Mouse (Mus musculus) heart, embryonic 14.5 days (tissue): Measurements from ENCODE around the gene Wdr5b. TPM values are rescaled to one million over a fixed set of nuclear protein-coding genes. Genes with fewer than 3 reads are reported as not detected.
"Not testable (repeated sequence)": the region's sequence is repeated elsewhere in the genome, so short reads cannot be mapped to it uniquely, and the experiment has no call there.

Source experiments
- ATAC-seq: fragments of 200-750 bp; cut with Nextera tagmentation; 2 replicates; pipeline ENCODE4 v1.8.0; 2017; ENCODE audit warnings: low read depth, moderate TSS enrichment; ENCODE audit not compliant: insufficient number of reproducible peaks, insufficient read depth, low FRiP score
- H3K27ac ChIP-seq, 2 experiments: fragments of 200-500 bp in 1 of 2; fragments of 300-500 bp in 1 of 2; sonication (generic) in 1 of 2; replicated peaks in 1 of 2; 2 replicates each; pipeline ENCODE4 v1.5.1; 2012 to 2014; ENCODE audit warnings: low read depth in 2 of 2, low read length in 2 of 2, control low read depth in 1 of 2, mild to moderate bottlenecking in 1 of 2, mixed read lengths in 1 of 2; ENCODE audit not compliant: control insufficient read depth in 1 of 2, insufficient read depth in 1 of 2
- H3K27me3 ChIP-seq: fragments of 300-500 bp; sonication (generic); 2 replicates; pipeline ENCODE4 v1.6.1; 2014; ENCODE audit warnings: mild to moderate bottlenecking, low read length, control low read depth; ENCODE audit not compliant: control insufficient read depth, insufficient read depth
- H3K36me3 ChIP-seq: fragments of 300-500 bp; sonication (generic); 2 replicates; pipeline ENCODE4 v1.6.1; 2014; ENCODE audit warnings: mild to moderate bottlenecking, control low read depth, low read length, mixed read lengths; ENCODE audit not compliant: control insufficient read depth, insufficient read depth
- H3K4me1 ChIP-seq, 2 experiments: fragments of 200-500 bp in 1 of 2; fragments of 300-500 bp in 1 of 2; sonication (generic) in 1 of 2; 2 replicates each; pipeline ENCODE4 v1.6.1; 2012 to 2014; ENCODE audit warnings: low read length in 2 of 2, control low read depth in 1 of 2, mixed read lengths in 1 of 2; ENCODE audit not compliant: control insufficient read depth in 2 of 2, insufficient read depth in 2 of 2
- H3K4me2 ChIP-seq: fragments of 300-500 bp; sonication (generic); 2 replicates; pipeline ENCODE4 v1.6.1; 2014; ENCODE audit warnings: mild to moderate bottlenecking, low read length
- H3K4me3 ChIP-seq, 2 experiments: fragments of 200-500 bp in 1 of 2; fragments of 300-500 bp in 1 of 2; sonication (generic) in 1 of 2; 2 replicates each; pipeline ENCODE4 v1.5.1; 2012 to 2014; ENCODE audit warnings: low read length in 2 of 2, mild to moderate bottlenecking in 2 of 2, control low read depth in 1 of 2, low read depth in 1 of 2, moderate library complexity in 1 of 2; ENCODE audit not compliant: control insufficient read depth in 1 of 2, insufficient read depth in 1 of 2
- H3K9ac ChIP-seq: fragments of 300-500 bp; sonication (generic); 2 replicates; pipeline ENCODE4 v1.6.1; 2014; ENCODE audit warnings: mild to moderate bottlenecking, low read length
- H3K9me3 ChIP-seq: fragments of 300-500 bp; sonication (generic); 2 replicates; pipeline ENCODE4 v1.6.1; 2016; ENCODE audit warnings: low read length, control low read depth; ENCODE audit not compliant: control insufficient read depth
- WGBS: fragments of 180-500 bp; shearing (Covaris S2); extraction: QIAGEN DNeasy Blood & Tissue Kit; methylation state at CpG from one replicate; pipeline ENCODE4 v1.1.7; 2014; 5-methylcytosine and 5-hydroxymethylcytosine counted together
- polyA plus RNA-seq: library from polyadenylated mRNA; unstranded; fragments of >200 nt; fragmentation: Nextera tagmentation; extraction: Ambion mirVana; gene quantifications from 2 replicates; pipeline ENCODE4 v1.2.1, GENCODE M21; 2014

Wdr5b gene
- 7.8 and 7.9 TPM in 2 replicates for polyA plus RNA-seq

DNA sequence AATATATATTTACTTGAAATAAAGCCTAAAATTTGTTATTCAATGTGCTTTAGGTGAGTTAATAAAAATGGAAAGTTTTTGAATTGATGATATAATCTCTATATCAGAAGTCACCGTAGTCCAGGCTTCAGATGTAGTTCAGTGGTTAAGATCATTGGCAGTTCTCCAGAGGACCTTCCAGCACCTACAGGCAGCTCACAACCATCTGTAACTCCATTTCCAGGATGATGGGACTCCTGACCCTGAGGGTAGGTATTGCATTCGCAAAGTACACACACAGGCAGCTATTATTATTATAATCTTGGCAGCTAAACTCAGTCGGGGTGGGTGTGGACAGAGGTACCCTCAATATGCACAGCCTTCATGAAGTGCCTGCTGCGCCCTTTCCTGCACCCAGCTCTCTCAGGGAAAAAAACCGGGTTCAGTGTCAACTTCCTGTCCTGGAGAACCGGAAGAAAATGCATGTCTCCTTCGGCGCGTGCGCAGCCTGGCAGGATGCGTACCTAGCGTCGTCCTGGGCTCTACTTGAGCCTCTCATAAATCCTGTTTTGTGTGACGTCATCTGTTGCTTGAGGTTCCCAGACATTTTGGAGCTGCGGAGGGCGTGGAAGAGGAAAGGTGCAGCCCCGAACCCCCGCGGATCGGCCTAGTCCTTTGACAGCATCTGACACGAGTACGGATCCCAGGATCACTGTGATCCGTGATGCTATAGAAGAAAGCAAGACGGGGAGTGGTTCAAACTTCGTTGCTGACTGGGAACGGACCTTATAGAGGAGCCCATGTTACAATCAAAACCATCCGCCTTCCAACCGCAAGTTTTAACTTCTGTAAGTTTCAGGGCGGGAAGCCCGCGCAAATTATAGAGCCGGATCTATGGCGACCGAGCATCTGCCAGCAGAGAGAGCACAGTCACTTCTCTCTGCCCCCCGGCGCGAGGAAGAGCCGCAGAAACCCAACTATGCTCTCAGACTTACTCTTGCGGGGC lies at the start of gene Wdr5b:
Gene Wdr5b (plus strand): TSS at position 551 of the 985 bp plus-strand sequence.
- Histone ChIP-seq H3K4me2 (peak within 1 kb of the TSS; percentile 69), H3K9ac (peak within 1 kb of the TSS; percentile 88), H3K9me3 (no peaks in the 10 kb centered on the region), H3K4me3 (peak within 1 kb of the TSS; percentile 67 to 72), H3K36me3 (peaks cover 49% of the 10 kb centered on the region), H3K4me1 (peaks cover 9 to 28% of the 10 kb centered on the region in 2 experiments), H3K27me3 (no peaks in the 10 kb centered on the region), H3K27ac (peak within 1 kb of the TSS; percentile 78 to 90)
- peak; percentile 91 for ATAC-seq
- 2% methylated on average over 39 of the region's 39 CpGs for WGBS

DNA sequence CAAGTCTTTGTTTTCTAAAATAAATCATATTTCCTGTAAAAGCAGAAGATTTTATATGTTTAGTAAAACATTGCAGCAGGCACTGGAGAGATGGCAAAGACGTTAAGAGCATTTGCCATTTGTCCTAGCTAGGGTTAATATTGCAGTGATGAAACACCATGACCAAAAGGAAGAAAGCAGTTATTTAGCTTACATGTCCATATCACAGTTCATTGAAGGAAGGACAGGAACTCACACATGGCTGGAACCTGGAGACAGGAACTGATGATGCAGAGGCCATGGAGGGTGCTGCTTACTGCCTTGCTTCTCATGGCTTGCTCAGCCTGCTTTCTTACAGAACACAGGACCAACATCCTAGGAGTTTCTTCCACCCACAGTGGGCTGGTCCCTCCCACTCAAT lies 48.6 kb upstream of the Wdr5b start:
- no peak overlapping the region for H3K4me3 ChIP-seq
- ATAC-seq = no peak
- H3K27ac ChIP-seq = no peak overlapping the region
- H3K36me3 ChIP-seq = no peaks in the 10 kb centered on the region
- H3K9me3 ChIP-seq = no peaks in the 10 kb centered on the region
- no peaks in the 10 kb centered on the region for H3K27me3 ChIP-seq
- H3K4me1 ChIP-seq = peaks cover 0 to 4% of the 10 kb centered on the region in 2 experiments; a peak in 1 of 4 replicates
- no peak overlapping the region for H3K4me2 ChIP-seq
- WGBS = 85% methylated on average over 1 of the region's 1 CpGs
- H3K9ac ChIP-seq = no peak overlapping the region

DNA sequence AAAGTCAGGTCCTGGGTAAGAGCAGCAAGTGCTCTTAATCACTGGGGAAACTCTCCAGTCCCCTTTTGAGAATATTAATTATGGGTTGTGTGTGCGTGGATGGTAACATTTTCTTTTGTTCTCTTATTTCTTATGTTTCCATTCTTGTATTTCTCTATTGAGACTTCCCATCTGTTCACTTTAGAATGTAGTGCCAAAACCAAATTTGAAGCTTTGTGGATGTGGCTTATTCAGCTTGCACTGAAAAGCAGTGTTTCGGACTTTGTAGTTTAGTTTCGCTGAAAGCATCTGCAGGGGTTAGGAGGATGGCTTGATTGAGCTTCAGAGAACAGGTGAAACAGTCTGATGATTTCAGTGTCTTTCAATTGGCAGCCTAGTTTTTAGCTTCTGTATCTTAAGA lies 47.7 kb upstream of the Wdr5b start:
- 94% methylated on average over 3 of the region's 3 CpGs for WGBS
- Histone ChIP-seq H3K4me1 (peaks cover 0 to 4% of the 10 kb centered on the region in 2 experiments; a peak in 1 of 4 replicates), H3K4me2 (no peak overlapping the region), H3K9me3 (no peaks in the 10 kb centered on the region), H3K27me3 (no peaks in the 10 kb centered on the region), H3K27ac (no peak overlapping the region), H3K4me3 (no peak overlapping the region), H3K9ac (no peak overlapping the region), H3K36me3 (no peaks in the 10 kb centered on the region)
- ATAC-seq = no peak

DNA sequence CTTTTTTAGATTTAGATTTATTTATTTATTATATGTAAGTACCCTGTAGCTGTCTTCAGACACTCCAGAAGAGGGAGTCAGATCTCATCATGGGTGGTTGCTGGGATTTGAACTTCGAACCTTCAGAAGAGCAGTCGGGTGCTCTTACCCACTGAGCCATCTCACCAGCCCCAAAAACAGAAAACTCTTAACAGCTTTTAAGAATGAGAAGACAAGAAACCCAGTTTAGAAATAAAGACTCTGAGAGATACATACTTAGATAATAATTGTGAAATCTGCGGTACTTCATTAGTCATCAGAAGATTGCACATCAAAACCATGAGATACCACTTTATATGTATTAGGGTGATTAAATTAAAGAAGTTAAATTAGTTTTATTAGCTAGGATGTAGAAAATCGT lies 42.1 kb upstream of the Wdr5b start:
- H3K4me1 ChIP-seq, H3K27ac ChIP-seq, H3K4me2 ChIP-seq, H3K9me3 ChIP-seq, H3K4me3 ChIP-seq, ATAC-seq, H3K27me3 ChIP-seq, H3K9ac ChIP-seq: not testable (repeated sequence)
- 92% methylated on average over 4 of the region's 4 CpGs for WGBS
- H3K36me3 ChIP-seq = peaks cover 24% of the 10 kb centered on the region

DNA sequence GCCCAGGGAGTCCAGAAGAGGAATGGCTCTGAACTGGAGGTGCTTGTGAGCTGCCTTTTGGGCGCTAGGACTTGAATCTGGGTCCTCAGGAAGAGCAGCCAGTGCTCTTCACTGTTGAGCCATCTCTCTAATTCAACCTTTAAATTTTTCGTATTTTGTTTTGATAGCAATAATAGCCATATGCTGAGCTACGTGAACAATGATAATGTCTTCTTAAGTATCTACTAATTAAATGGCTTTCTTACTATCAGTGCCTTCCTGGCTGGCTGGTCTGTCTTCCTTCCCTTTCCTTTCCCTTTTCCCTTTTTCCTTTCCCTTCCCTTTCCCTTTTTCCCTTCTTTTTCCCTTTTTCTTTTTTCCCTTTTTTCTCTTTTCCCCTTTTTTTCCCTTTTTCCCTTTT lies 32.6 kb upstream of the Wdr5b start:
- no peak overlapping the region for H3K4me2 ChIP-seq
- peaks cover 53% of the 10 kb centered on the region for H3K36me3 ChIP-seq
- H3K9me3 ChIP-seq = no peaks in the 10 kb centered on the region
- H3K27ac ChIP-seq = no peak overlapping the region
- H3K4me3 ChIP-seq = no peak overlapping the region
- no peaks in the 10 kb centered on the region for H3K27me3 ChIP-seq
- H3K4me1 ChIP-seq = no peaks in the 10 kb centered on the region
- H3K9ac ChIP-seq = no peak overlapping the region
- WGBS = 95% methylated on average over 3 of the region's 3 CpGs
- no peak for ATAC-seq

DNA sequence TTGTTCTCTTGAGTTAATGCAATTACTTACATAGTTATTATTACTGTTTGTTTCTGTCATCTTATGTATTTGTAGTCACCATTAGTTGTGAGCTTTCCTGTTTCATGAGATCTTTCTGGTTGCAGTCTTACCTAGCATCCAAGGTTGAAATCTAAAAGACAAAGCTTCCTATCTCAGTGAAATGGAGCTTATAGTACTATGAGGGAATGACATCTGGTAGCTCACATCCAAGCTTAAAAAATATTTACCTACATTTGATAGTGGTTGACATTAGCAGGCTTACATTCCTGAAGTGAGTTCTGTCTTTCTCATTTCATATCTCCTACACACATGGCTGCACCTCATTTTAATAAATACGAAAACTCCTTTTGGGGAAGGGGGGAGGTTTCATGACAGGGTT lies 24.7 kb upstream of the Wdr5b start:
- no peaks in the 10 kb centered on the region for H3K4me1 ChIP-seq
- H3K4me3 ChIP-seq = no peak overlapping the region
- no peaks in the 10 kb centered on the region for H3K9me3 ChIP-seq
- ATAC-seq = no peak
- no peaks in the 10 kb centered on the region for H3K27me3 ChIP-seq
- peaks cover 73% of the 10 kb centered on the region for H3K36me3 ChIP-seq
- 96% methylated on average over 1 of the region's 1 CpGs for WGBS
- H3K9ac ChIP-seq = no peak overlapping the region
- no peak overlapping the region for H3K27ac ChIP-seq
- no peak overlapping the region for H3K4me2 ChIP-seq

DNA sequence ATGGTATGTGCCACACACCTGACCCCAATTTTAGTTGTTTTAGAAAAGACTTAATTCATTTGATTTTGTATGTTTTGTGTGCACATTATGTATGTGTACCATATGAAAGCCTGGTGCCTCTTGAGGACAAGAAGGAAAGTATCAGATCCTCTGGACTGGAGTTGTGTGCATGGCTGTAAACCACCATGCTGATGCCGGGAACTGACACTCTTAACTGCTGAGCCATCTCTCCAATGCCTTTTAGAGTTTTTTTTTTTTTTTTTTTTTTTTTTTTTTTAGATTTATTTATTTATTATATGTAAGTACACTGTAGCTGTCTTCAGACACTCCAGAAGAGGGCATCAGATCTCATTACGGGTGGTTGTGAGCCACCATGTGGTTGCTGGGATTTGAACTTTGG lies 12.9 kb upstream of the Wdr5b start:
- peaks cover 73% of the 10 kb centered on the region for H3K36me3 ChIP-seq
- not testable (repeated sequence) for H3K9ac ChIP-seq, H3K4me1 ChIP-seq, H3K27ac ChIP-seq, H3K9me3 ChIP-seq, H3K4me3 ChIP-seq, H3K4me2 ChIP-seq, ATAC-seq, H3K27me3 ChIP-seq
- WGBS = 89% methylated on average over 1 of the region's 2 CpGs
